Mouse (Mus musculus): ENCODE measurements at regions not wholly inside any gene's neighbourhood (a gene's known extent, or its start where the extent isn't known, plus 50 kb on each side); places are given as distances from the start of the nearest gene placed in this dataset.

GRCm38 (mm10) chr5:75248279-75248678 is 96.2 kb downstream of the Pdgfra start:
- DNase-seq (ENCODE audit: low read depth), result no peak

GRCm38 (mm10) chr5:75249671-75250070 is 97.6 kb downstream of the Pdgfra start:
- no peak for DNase-seq (ENCODE audit: low read depth)

GRCm38 (mm10) chr5:75253349-75253748 is 101.3 kb downstream of the Pdgfra start:
- no peak for DNase-seq (ENCODE audit: low read depth)

- DNase-seq (ENCODE audit: low read depth), result no peak
These were observed 101.7 kb downstream of the Pdgfra start for GRCm38 (mm10) chr5:75253830-75254229.

- DNase-seq (ENCODE audit: low read depth), result no peak
These were observed 104.1 kb downstream of the Pdgfra start for GRCm38 (mm10) chr5:75256186-75256585.

- no peak for DNase-seq (ENCODE audit: low read depth)
These were observed 105.0 kb downstream of the Pdgfra start for GRCm38 (mm10) chr5:75257067-75257466.

- DNase-seq (ENCODE audit: low read depth), result no peak
These were observed 108.2 kb downstream of the Pdgfra start for GRCm38 (mm10) chr5:75260247-75260646.

GRCm38 (mm10) chr5:75266111-75266676 is 114.1 kb downstream of the Pdgfra start:
- no peak for DNase-seq (ENCODE audit: low read depth)

- no peak for DNase-seq (ENCODE audit: low read depth)
These were observed 114.8 kb downstream of the Pdgfra start for GRCm38 (mm10) chr5:75266871-75267270.

- DNase-seq (ENCODE audit: low read depth), result no peak
These were observed 115.7 kb downstream of the Pdgfra start for GRCm38 (mm10) chr5:75267766-75268165.

- no peak for DNase-seq (ENCODE audit: low read depth)
These were observed 125.9 kb downstream of the Pdgfra start for GRCm38 (mm10) chr5:75278041-75278440.

GRCm38 (mm10) chr5:75279561-75280171 is 127.6 kb downstream of the Pdgfra start:
- no peak for DNase-seq (ENCODE audit: low read depth)

- no peak for DNase-seq (ENCODE audit: low read depth)
These were observed 128.6 kb downstream of the Pdgfra start for GRCm38 (mm10) chr5:75280698-75281097.

GRCm38 (mm10) chr5:75281510-75281909 is 129.4 kb downstream of the Pdgfra start:
- no peak for DNase-seq (ENCODE audit: low read depth)

- DNase-seq (ENCODE audit: low read depth), result no peak
These were observed 130.5 kb downstream of the Pdgfra start for GRCm38 (mm10) chr5:75282617-75283016.

- no peak for DNase-seq (ENCODE audit: low read depth)
These were observed 131.7 kb downstream of the Pdgfra start for GRCm38 (mm10) chr5:75283841-75284240.

- DNase-seq (ENCODE audit: low read depth), result no peak
These were observed 133.9 kb downstream of the Pdgfra start for GRCm38 (mm10) chr5:75285950-75286349.

GRCm38 (mm10) chr5:75295676-75296075 is 143.6 kb downstream of the Pdgfra start:
- DNase-seq (ENCODE audit: low read depth), result no peak

GRCm38 (mm10) chr5:75312897-75313296 is 160.8 kb downstream of the Pdgfra start:
- DNase-seq (ENCODE audit: low read depth), result no peak

GRCm38 (mm10) chr5:75315956-75316355 is 163.9 kb downstream of the Pdgfra start:
- no peak for DNase-seq (ENCODE audit: low read depth)

GRCm38 (mm10) chr5:75320536-75320935 is 168.4 kb downstream of the Pdgfra start:
- no peak for DNase-seq (ENCODE audit: low read depth)

- no peak for DNase-seq (ENCODE audit: low read depth)
These were observed 182.0 kb downstream of the Pdgfra start for GRCm38 (mm10) chr5:75334050-75334449.

GRCm38 (mm10) chr5:75336454-75336853 is 184.4 kb downstream of the Pdgfra start:
- no peak for DNase-seq (ENCODE audit: low read depth)

GRCm38 (mm10) chr5:75338439-75338838 is 186.3 kb downstream of the Pdgfra start:
- peak; percentile 26 for DNase-seq (ENCODE audit: low read depth)
